Mouse (Mus musculus): ENCODE measurements around the gene Ntn4. TPM values are rescaled to one million over a fixed set of nuclear protein-coding genes. Genes with fewer than 3 reads are reported as not detected.
A peak's percentile ranks its signal among the peaks of the same experiment; 100 is the strongest.

The Ntn4 gene
- polyA plus RNA-seq, 1 experiment from 2014 or later = 0.97 TPM

DNA sequence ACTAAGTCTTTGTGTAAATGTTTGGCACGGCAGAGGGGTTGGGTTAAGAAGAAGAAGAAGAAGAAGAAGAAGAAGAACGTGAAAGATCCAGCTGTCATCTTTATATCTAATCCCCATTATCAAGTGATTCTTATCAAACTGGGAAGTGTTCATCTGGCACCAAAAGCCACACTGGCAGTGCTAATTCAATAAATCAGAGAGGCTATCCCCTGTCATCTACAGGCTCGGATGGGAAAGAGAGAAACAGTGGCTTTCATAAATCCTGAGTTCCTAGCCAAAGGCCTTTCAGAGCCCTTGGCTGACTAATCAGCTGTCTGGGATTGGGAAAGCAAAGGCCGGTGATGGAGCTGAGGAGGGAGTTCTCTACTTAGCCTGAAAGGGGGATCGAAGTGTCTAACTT is 126.8 kb downstream of the Ntn4 start:
- H3K9me3 ChIP-seq (replicated peaks; ENCODE audit: control insufficient read depth, low read length) = 0 out of 2 replicates have a peak, but pooled peaks cover 3% of the 10 kb centered on the region

DNA sequence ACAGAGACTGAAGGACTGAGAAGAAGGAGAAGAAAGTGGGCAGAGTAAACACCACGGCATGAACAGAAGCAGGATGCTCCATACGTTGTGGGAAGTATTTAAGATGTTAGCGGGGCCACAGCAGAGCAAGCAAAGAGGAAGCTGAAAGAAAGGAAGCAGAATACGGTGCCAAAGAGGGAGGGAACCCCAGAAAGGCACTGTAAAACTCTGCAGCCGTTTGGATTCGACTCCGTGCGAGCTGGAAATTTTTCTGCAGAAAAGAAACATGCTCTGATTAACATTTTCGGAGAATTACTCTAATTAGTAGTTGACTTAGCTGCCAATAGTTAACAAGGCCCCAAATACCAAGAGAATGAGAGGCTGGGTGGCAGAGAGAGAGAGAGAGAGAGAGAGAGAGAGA is 127.7 kb downstream of the Ntn4 start:
- WGBS = 24% methylated on average over 9 of the region's 9 CpGs
- peak; percentile 50; the same call in 1 of the 2 replicates for ATAC-seq
- Histone ChIP-seq H3K36me3 (ENCODE audit: control insufficient read depth, insufficient read depth, low read length) (no peaks in the 10 kb centered on the region), H3K4me2 (ENCODE audit: low read length) (no peak overlapping the region), H3K9ac (ENCODE audit: low read length) (no peak overlapping the region), H3K27me3 (replicated peaks; ENCODE audit: control insufficient read depth, insufficient read depth, low read length) (no peaks in the 10 kb centered on the region), H3K4me1 (ENCODE audit: control insufficient read depth, insufficient read depth, low read length) (no peaks in the 10 kb centered on the region), H3K27ac (ENCODE audit: low read depth, low read length) (no peak overlapping the region), H3K4me3 (ENCODE audit: low read depth, low read length) (no peak overlapping the region), H3K9me3 (replicated peaks; ENCODE audit: control insufficient read depth, low read length) (no peaks in the 10 kb centered on the region)
- DNase-seq (ENCODE audit: low spot score) = peak; percentile 77

More for the DNA sequence above, 126.8 kb downstream of the Ntn4 start:
- ATAC-seq = no peak
- Histone ChIP-seq H3K27me3 (replicated peaks; ENCODE audit: control insufficient read depth, insufficient read depth, low read length) (no peaks in the 10 kb centered on the region), H3K9ac (ENCODE audit: low read length) (no peak overlapping the region), H3K27ac (ENCODE audit: low read depth, low read length) (no peak overlapping the region), H3K4me2 (ENCODE audit: low read length) (no peak overlapping the region), H3K36me3 (ENCODE audit: control insufficient read depth, insufficient read depth, low read length) (no peaks in the 10 kb centered on the region), H3K4me1 (ENCODE audit: control insufficient read depth, insufficient read depth, low read length) (no peaks in the 10 kb centered on the region), H3K4me3 (ENCODE audit: low read depth, low read length) (no peak overlapping the region)
- DNase-seq (ENCODE audit: low spot score) = no peak
- WGBS = 64% methylated on average over 5 of the region's 5 CpGs

DNA sequence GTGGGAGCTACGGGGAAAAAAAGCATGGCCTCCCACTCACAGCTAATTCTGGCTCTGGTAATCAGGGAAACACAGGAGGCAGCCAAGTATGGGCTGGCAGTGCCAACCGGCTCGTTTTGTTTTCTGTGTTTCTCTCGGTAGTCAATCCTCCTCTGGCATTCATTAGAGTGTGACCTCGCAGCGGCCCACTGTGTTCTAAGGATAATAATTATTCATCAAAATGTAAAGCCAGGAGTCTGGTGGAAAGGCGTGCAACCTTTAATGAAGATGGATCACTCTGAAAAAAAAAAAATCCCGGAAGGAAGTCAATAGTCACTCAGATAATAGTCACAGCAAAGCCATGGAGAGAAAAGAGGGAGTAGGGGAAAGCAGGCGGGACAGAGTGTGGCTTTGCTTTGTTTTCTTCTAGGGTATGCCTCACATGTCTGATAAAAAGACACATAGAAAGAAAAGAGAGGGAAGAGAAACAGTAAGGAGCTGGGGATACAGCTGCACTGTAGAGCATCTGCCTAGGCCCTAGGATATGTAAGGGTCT is 131.5 kb downstream of the Ntn4 start:
- Histone ChIP-seq H3K9me3 (replicated peaks; ENCODE audit: control insufficient read depth, low read length) (no peaks in the 10 kb centered on the region), H3K27ac (ENCODE audit: low read depth, low read length) (no peak overlapping the region), H3K4me3 (ENCODE audit: low read depth, low read length) (no peak overlapping the region), H3K9ac (ENCODE audit: low read length) (no peak overlapping the region), H3K27me3 (replicated peaks; ENCODE audit: control insufficient read depth, insufficient read depth, low read length) (no peaks in the 10 kb centered on the region), H3K4me2 (ENCODE audit: low read length) (no peak overlapping the region), H3K4me1 (ENCODE audit: control insufficient read depth, insufficient read depth, low read length) (no peaks in the 10 kb centered on the region), H3K36me3 (ENCODE audit: control insufficient read depth, insufficient read depth, low read length) (no peaks in the 10 kb centered on the region)
- DNase-seq (ENCODE audit: low spot score) (peak; percentile 86), ATAC-seq (peak; percentile 74)
- 11% methylated on average over 9 of the region's 9 CpGs for WGBS

DNA sequence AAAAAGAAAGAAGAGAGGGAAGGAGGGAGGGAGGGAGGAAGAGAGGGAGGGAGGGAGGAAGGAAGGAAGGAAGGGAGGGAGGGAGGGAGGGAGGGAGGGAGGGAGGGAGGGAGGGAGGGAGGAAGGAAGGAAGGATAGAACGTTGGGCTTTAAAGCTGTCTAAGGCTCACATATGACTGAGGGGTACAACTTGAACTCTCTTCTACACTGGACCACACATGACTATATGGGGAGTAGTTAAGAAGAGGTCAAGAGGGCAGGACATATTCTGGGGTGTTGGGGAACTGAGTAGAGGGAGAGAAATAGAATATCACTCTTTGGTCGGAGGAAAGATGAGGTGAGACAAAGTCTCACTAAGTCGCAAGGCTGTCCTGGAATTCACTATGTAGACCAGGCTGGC is 132.0 kb downstream of the Ntn4 start:
- DNase-seq (ENCODE audit: low spot score) (no peak), ATAC-seq (no peak)
- WGBS = 82% methylated on average over 3 of the region's 3 CpGs
- Histone ChIP-seq H3K4me3 (ENCODE audit: low read depth, low read length) (no peak overlapping the region), H3K27ac (ENCODE audit: low read depth, low read length) (no peak overlapping the region), H3K9me3 (replicated peaks; ENCODE audit: control insufficient read depth, low read length) (no peaks in the 10 kb centered on the region), H3K27me3 (replicated peaks; ENCODE audit: control insufficient read depth, insufficient read depth, low read length) (no peaks in the 10 kb centered on the region), H3K4me1 (ENCODE audit: control insufficient read depth, insufficient read depth, low read length) (no peaks in the 10 kb centered on the region), H3K36me3 (ENCODE audit: control insufficient read depth, insufficient read depth, low read length) (no peaks in the 10 kb centered on the region), H3K4me2 (ENCODE audit: low read length) (no peak overlapping the region), H3K9ac (ENCODE audit: low read length) (no peak overlapping the region)

DNA sequence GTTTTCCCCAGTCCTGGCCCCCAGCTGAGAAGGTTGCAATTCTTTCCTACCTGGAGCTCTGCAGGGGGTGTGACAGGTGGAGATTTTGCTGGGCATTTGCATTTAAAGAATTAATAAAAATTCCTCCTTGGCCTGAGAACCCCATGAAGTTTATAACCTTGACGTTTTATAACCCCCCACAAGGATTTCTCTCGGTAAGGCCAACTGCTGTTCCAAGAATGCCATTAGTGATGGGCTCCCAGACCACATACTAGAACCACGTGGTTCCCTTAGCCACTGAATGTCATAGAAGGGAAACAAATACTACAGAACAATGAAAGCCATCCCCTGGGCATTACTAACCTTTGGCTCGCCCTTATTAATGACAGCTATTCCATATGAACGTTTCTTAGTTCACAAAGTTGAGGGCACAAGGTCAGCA is 136.3 kb downstream of the Ntn4 start:
- WGBS = 51% methylated on average over 5 of the region's 5 CpGs

DNA sequence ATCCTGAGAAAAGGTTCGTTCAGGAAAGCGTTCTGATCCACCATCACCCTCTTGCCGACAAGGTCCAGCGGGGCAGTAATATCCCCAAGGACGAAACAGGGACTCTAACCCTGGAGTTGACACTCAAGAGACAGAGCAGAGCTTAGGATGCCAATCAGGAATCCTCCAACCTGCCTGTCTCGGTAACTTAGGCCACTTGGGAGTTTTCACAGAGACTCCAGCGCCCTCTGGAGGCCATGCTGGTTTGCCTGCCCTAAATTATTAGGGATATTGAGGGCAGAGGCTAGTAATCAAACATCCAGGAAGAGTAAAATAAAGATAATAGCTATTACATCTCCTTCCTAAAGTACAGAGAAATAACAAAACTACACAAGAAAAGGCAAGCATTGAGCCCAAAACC is 136.9 kb downstream of the Ntn4 start:
- H3K9me3 ChIP-seq (replicated peaks; ENCODE audit: control insufficient read depth, low read length) = no peaks in the 10 kb centered on the region
- no peak overlapping the region for H3K4me2 ChIP-seq (ENCODE audit: low read length)
- no peaks in the 10 kb centered on the region for H3K27me3 ChIP-seq (replicated peaks; ENCODE audit: control insufficient read depth, insufficient read depth, low read length)
- 49% methylated on average over 7 of the region's 7 CpGs for WGBS
- H3K4me3 ChIP-seq (ENCODE audit: low read depth, low read length) = no peak overlapping the region
- no peaks in the 10 kb centered on the region for H3K36me3 ChIP-seq (ENCODE audit: control insufficient read depth, insufficient read depth, low read length)
- DNase-seq (ENCODE audit: low spot score) (peak; percentile 58), ATAC-seq (no peak)
- no peaks in the 10 kb centered on the region for H3K4me1 ChIP-seq (ENCODE audit: control insufficient read depth, insufficient read depth, low read length)
- H3K9ac ChIP-seq (ENCODE audit: low read length) = no peak overlapping the region
- no peak overlapping the region for H3K27ac ChIP-seq (ENCODE audit: low read depth, low read length)

More for the DNA sequence above, 136.3 kb downstream of the Ntn4 start:
- H3K36me3 ChIP-seq (ENCODE audit: control insufficient read depth, insufficient read depth, low read length) = no peaks in the 10 kb centered on the region
- no peaks in the 10 kb centered on the region for H3K4me1 ChIP-seq (ENCODE audit: control insufficient read depth, insufficient read depth, low read length)
- no peak overlapping the region for H3K4me3 ChIP-seq (ENCODE audit: low read depth, low read length)
- no peak overlapping the region for H3K4me2 ChIP-seq (ENCODE audit: low read length)
- DNase-seq (ENCODE audit: low spot score) = no peak
- no peaks in the 10 kb centered on the region for H3K9me3 ChIP-seq (replicated peaks; ENCODE audit: control insufficient read depth, low read length)
- no peak overlapping the region for H3K9ac ChIP-seq (ENCODE audit: low read length)
- ATAC-seq = no peak
- H3K27ac ChIP-seq (ENCODE audit: low read depth, low read length) = no peak overlapping the region
- no peaks in the 10 kb centered on the region for H3K27me3 ChIP-seq (replicated peaks; ENCODE audit: control insufficient read depth, insufficient read depth, low read length)

DNA sequence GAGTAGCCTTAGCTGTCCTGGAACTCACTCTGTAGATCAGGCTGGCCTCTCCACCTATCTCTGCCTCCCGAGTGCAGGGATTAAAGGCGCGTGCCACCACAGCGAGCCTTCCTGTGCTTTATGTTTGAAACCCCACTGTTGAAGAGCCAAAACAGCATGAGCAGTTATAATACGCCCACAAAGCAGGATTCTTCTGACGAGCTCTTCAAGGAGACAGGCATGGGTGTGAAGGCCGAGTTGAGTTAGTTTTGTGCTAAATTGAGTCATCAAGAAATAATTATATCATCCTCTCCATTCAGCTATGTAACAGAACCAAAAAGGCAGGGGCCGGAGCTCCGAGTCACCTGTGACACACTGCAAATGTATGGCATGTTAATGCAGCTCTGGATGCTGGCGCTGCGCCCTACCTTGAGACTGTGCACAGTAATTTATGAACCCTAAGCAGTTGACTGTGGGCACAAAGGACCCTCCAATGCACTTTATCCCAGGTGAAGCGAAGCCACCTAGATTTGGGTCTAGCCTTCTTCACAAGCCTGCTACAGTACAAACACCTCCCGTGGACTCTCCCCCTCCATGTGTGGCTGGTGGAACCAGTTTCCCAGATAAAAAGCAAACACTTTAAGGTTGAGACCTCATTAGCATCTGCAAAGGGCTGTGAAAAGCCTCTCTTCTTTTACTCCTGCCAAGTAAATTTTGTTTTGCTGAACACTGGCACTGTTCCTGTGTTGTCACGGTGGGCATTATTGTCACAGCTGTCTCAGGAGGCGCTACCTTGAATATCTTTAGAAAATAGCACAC is 142.9 kb downstream of the Ntn4 start:
- ATAC-seq (no peak), DNase-seq (ENCODE audit: low spot score) (peak; percentile 44)
- H3K9ac ChIP-seq (ENCODE audit: low read length) = no peak overlapping the region
- 41% methylated on average over 15 of the region's 15 CpGs for WGBS
- H3K4me2 ChIP-seq (ENCODE audit: low read length) = no peak overlapping the region
- H3K27me3 ChIP-seq (replicated peaks; ENCODE audit: control insufficient read depth, insufficient read depth, low read length) = no peaks in the 10 kb centered on the region
- H3K4me1 ChIP-seq (ENCODE audit: control insufficient read depth, insufficient read depth, low read length) = no peaks in the 10 kb centered on the region; the same call in 1 of the 2 replicates
- H3K4me3 ChIP-seq (ENCODE audit: low read depth, low read length) = no peak overlapping the region
- no peak overlapping the region for H3K27ac ChIP-seq (ENCODE audit: low read depth, low read length)
- no peaks in the 10 kb centered on the region for H3K36me3 ChIP-seq (ENCODE audit: control insufficient read depth, insufficient read depth, low read length)
- no peaks in the 10 kb centered on the region for H3K9me3 ChIP-seq (replicated peaks; ENCODE audit: control insufficient read depth, low read length)

Measured in forebrain, embryonic 14.5 days (tissue).